In genomic region chr17:17404811-17405544, GRCm38 (mm10) we compare ENCODE assay signal across 10 mouse cellular contexts. TPM values are rescaled to one million over a fixed set of nuclear protein-coding genes. Genes with fewer than 3 reads are reported as not detected.
DNase-seq lines count a peak whose midpoint lies in the region; ATAC-seq and TF ChIP-seq lines count a peak whose summit lies in the region.
"Had no signal": no experiment of that assay in that cellular context is flagged by ENCODE, and none has a peak within 500 bp of the region (broad histone marks: within the 10 kb centered on the region; RNA-seq: fewer than 3 reads in every experiment).

No protein-coding gene starts in this region.

- peak overlapping the region; percentile 8; the same call in 1 of the 2 replicates for H3K27ac ChIP-seq in thymus, adult 2 months (ENCODE audit: control insufficient read depth, insufficient read depth, low read length)
- peak overlapping the region; percentile 52; the same call in 1 of the 2 replicates for H3K27ac ChIP-seq in limb, embryonic 13.5 days

- H3K4me2 ChIP-seq in limb, embryonic 13.5 days (replicated peaks): peak overlapping the region; percentile 48

- no peaks in the 10 kb centered on the region for H3K27me3 ChIP-seq in thymus, adult 2 months (ENCODE audit: control insufficient read depth, insufficient read depth, low read length)
- H3K27me3 ChIP-seq in limb, embryonic 13.5 days: no peaks in the 10 kb centered on the region

- no peak for DNase-seq in frontal cortex, postnatal 10 days (ENCODE audit: low spot score in 2 of 2)
- peak; percentile 22 for DNase-seq in thymus, adult 2 months
- no peak for DNase-seq in thymus, postnatal 10 days (ENCODE audit: low spot score in 2 of 2)
- DNase-seq in urinary bladder, postnatal 25 days (ENCODE audit: low spot score): no peak
- DNase-seq in cerebellum, postnatal 25 days: no peak
- DNase-seq: liver had no signal

- 31% methylated on average over 8 of the region's 8 CpGs for WGBS in thymus, adult 2 months
- 13% methylated on average over 8 of the region's 8 CpGs for WGBS in limb, embryonic 13.5 days

- TF ChIP-seq POLR2A in thymus, adult 2 months (IDR thresholded peaks at IDR 0.05; ENCODE audit: control insufficient read depth, extremely low read depth, insufficient read depth, low read length, poor library complexity): no peak

- H3K4me1 ChIP-seq in thymus, adult 2 months (replicated peaks; ENCODE audit: control insufficient read depth, insufficient read depth, low read length): peaks cover 6% of the 10 kb centered on the region
- H3K4me1 ChIP-seq in limb, embryonic 13.5 days: peaks cover 51% of the 10 kb centered on the region

- no peaks in the 10 kb centered on the region for H3K9me3 ChIP-seq in limb, embryonic 13.5 days

- no peaks in the 10 kb centered on the region for H3K36me3 ChIP-seq in thymus, adult 2 months (ENCODE audit: control insufficient read depth, insufficient read depth, low read length)
- no peaks in the 10 kb centered on the region for H3K36me3 ChIP-seq in limb, embryonic 13.5 days

- TF ChIP-seq CTCF in thymus, adult 2 months (IDR thresholded peaks at IDR 0.05; ENCODE audit: borderline replicate concordance, control insufficient read depth, extremely low read depth, insufficient read depth, low read length, poor library complexity): no peak

- peak; percentile 50; the same call in 1 of the 2 replicates for ATAC-seq in frontal cortex, adult (ENCODE audit: low TSS enrichment)
- ATAC-seq in limb, embryonic 13.5 days (ENCODE audit: low FRiP score, low read depth): no peak
- ATAC-seq in megakaryocyte-erythroid progenitor cell, adult 5-6 weeks (replicated peaks; ENCODE audit: low FRiP score, low TSS enrichment, poor library complexity, severe bottlenecking): no peak

- H3K4me3 ChIP-seq in thymus, adult 2 months (ENCODE audit: control insufficient read depth, insufficient read depth, low read length): no peak overlapping the region
- H3K4me3 ChIP-seq in limb, embryonic 13.5 days: peak overlapping the region; percentile 7; the same call in 1 of the 2 replicates

- no peak overlapping the region; the same call in 1 of the 2 replicates for H3K9ac ChIP-seq in limb, embryonic 13.5 days

RNA-seq across cellular contexts. Expression of gene Lix1, which starts 2.5 kb away (rescaled TPM):
- 0.10 and 0.12 TPM in 2 replicates for polyA plus RNA-seq in thymus, adult 2 months (2012; rRNA removed)
- polyA plus RNA-seq in limb, embryonic 13.5 days (2015; fragmentation: Nextera tagmentation; extraction: Ambion mirVana): 17.2 and 17.9 TPM in 2 replicates
- total RNA-seq in megakaryocyte-erythroid progenitor cell, adult 5-6 weeks (2014; fragmentation: Nextera tagmentation): not detected in 2 replicates
- total RNA-seq in megakaryocyte-erythroid progenitor cell, adult 5-6 weeks (2017): not detected in 2 replicates
- total RNA-seq: neutrophil, adult 5-6 weeks had no signal

RNA-seq across cellular contexts. Expression of gene Riok2, which starts 30.9 kb away (rescaled TPM):
- 7.4 and 10.2 TPM in 2 replicates for polyA plus RNA-seq in thymus, adult 2 months (2012; rRNA removed)
- 28.8 and 29.5 TPM in 2 replicates for polyA plus RNA-seq in limb, embryonic 13.5 days (2015; fragmentation: Nextera tagmentation; extraction: Ambion mirVana)
- total RNA-seq in megakaryocyte-erythroid progenitor cell, adult 5-6 weeks (2014; fragmentation: Nextera tagmentation): 40.4 and 47.6 TPM in 2 replicates
- 81.0 and 88.3 TPM in 2 replicates for total RNA-seq in megakaryocyte-erythroid progenitor cell, adult 5-6 weeks (2017)

Comparison
In these comparisons a context has a peak if more than half of its experiments do, and no peak if none do; other contexts are left out.
1. RNA of gene Lix1, which starts 2.5 kb away (polyA plus RNA-seq): 17.2 to 17.9 TPM in limb, embryonic 13.5 days; 0.10 to 0.12 TPM in thymus, adult 2 months; every median in the first group is over 10 times any median in the second.